Mouse (Mus musculus): ENCODE measurements at regions not wholly inside any gene's neighbourhood (a gene's known extent, or its start where the extent isn't known, plus 50 kb on each side); places are given as distances from the start of the nearest gene placed in this dataset.

GRCm38 (mm10) chr12:32724451-32725188 lies 94.7 kb upstream of the Nampt start:
- H3K9ac ChIP-seq (ENCODE audit: low read depth, low read length), result no peak overlapping the region
- TF ChIP-seq POLR2A (IDR thresholded peaks at IDR 0.05; ENCODE audit: extremely low read depth, insufficient read depth, low read length), result no peak
- TF ChIP-seq CTCF (IDR thresholded peaks at IDR 0.05; ENCODE audit: low read depth, low read length), result no peak
- H3K4me3 ChIP-seq (ENCODE audit: insufficient read depth, low read depth, low read length), result no peak overlapping the region
- H3K27ac ChIP-seq (replicated peaks; ENCODE audit: insufficient read depth, low read depth, low read length), result no peak overlapping the region
- no peaks in the 10 kb centered on the region; the same call in 1 of the 2 replicates for H3K4me1 ChIP-seq (ENCODE audit: control insufficient read depth, insufficient read depth, low read length)
- WGBS, result 77% methylated on average over 7 of the region's 7 CpGs
- no peaks in the 10 kb centered on the region for H3K36me3 ChIP-seq (ENCODE audit: control insufficient read depth, insufficient read depth, low read length)
- H3K79me2 ChIP-seq (ENCODE audit: control insufficient read depth, insufficient read depth, low read length), result no peaks in the 10 kb centered on the region
- no peaks in the 10 kb centered on the region for H3K27me3 ChIP-seq (ENCODE audit: control insufficient read depth, insufficient read depth, low read length)
- DNase-seq (ENCODE audit: extremely low read depth, low read depth, low spot score), result peak; percentile 6

- WGBS, result 73% methylated on average over 1 of the region's 1 CpGs
- H3K4me1 ChIP-seq (ENCODE audit: control insufficient read depth, insufficient read depth, low read length), result no peaks in the 10 kb centered on the region; the same call in 1 of the 2 replicates
- no peak for TF ChIP-seq POLR2A (IDR thresholded peaks at IDR 0.05; ENCODE audit: extremely low read depth, insufficient read depth, low read length)
- TF ChIP-seq CTCF (IDR thresholded peaks at IDR 0.05; ENCODE audit: low read depth, low read length), result peak; percentile 27; the same call in 1 of the 2 replicates
- no peak overlapping the region for H3K27ac ChIP-seq (replicated peaks; ENCODE audit: insufficient read depth, low read depth, low read length)
- peak; percentile 13 for DNase-seq (ENCODE audit: extremely low read depth, low read depth, low spot score)
- H3K79me2 ChIP-seq (ENCODE audit: control insufficient read depth, insufficient read depth, low read length), result no peaks in the 10 kb centered on the region
- H3K9ac ChIP-seq (ENCODE audit: low read depth, low read length), result no peak overlapping the region
- H3K36me3 ChIP-seq (ENCODE audit: control insufficient read depth, insufficient read depth, low read length), result no peaks in the 10 kb centered on the region
- no peak overlapping the region for H3K4me3 ChIP-seq (ENCODE audit: insufficient read depth, low read depth, low read length)
- H3K27me3 ChIP-seq (ENCODE audit: control insufficient read depth, insufficient read depth, low read length), result no peaks in the 10 kb centered on the region
Observed at GRCm38 (mm10) chr12:32727539-32727938, 91.8 kb upstream of the Nampt start.

- H3K79me2 ChIP-seq (ENCODE audit: control insufficient read depth, insufficient read depth, low read length), result no peaks in the 10 kb centered on the region
- TF ChIP-seq CTCF (IDR thresholded peaks at IDR 0.05; ENCODE audit: low read depth, low read length), result no peak
- TF ChIP-seq POLR2A (IDR thresholded peaks at IDR 0.05; ENCODE audit: extremely low read depth, insufficient read depth, low read length), result no peak
- H3K36me3 ChIP-seq (ENCODE audit: control insufficient read depth, insufficient read depth, low read length), result no peaks in the 10 kb centered on the region
- DNase-seq (ENCODE audit: extremely low read depth, low read depth, low spot score), result no peak
- WGBS, result 91% methylated on average over 10 of the region's 10 CpGs
- no peak overlapping the region for H3K27ac ChIP-seq (replicated peaks; ENCODE audit: insufficient read depth, low read depth, low read length)
- H3K9ac ChIP-seq (ENCODE audit: low read depth, low read length), result no peak overlapping the region
- no peaks in the 10 kb centered on the region for H3K27me3 ChIP-seq (ENCODE audit: control insufficient read depth, insufficient read depth, low read length)
- H3K4me1 ChIP-seq (ENCODE audit: control insufficient read depth, insufficient read depth, low read length), result no peaks in the 10 kb centered on the region; the same call in 1 of the 2 replicates
- no peak overlapping the region for H3K4me3 ChIP-seq (ENCODE audit: insufficient read depth, low read depth, low read length)
Observed at GRCm38 (mm10) chr12:32728425-32728824, 90.9 kb upstream of the Nampt start.

- no peaks in the 10 kb centered on the region for H3K36me3 ChIP-seq (ENCODE audit: control insufficient read depth, insufficient read depth, low read length)
- no peak for TF ChIP-seq POLR2A (IDR thresholded peaks at IDR 0.05; ENCODE audit: extremely low read depth, insufficient read depth, low read length)
- no peak for TF ChIP-seq CTCF (IDR thresholded peaks at IDR 0.05; ENCODE audit: low read depth, low read length)
- H3K4me3 ChIP-seq (ENCODE audit: insufficient read depth, low read depth, low read length), result no peak overlapping the region
- DNase-seq (ENCODE audit: extremely low read depth, low read depth, low spot score), result peak; percentile 11
- H3K27ac ChIP-seq (replicated peaks; ENCODE audit: insufficient read depth, low read depth, low read length), result no peak overlapping the region
- 68% methylated on average over 2 of the region's 2 CpGs for WGBS
- no peaks in the 10 kb centered on the region for H3K27me3 ChIP-seq (ENCODE audit: control insufficient read depth, insufficient read depth, low read length)
- H3K9ac ChIP-seq (ENCODE audit: low read depth, low read length), result no peak overlapping the region
- H3K4me1 ChIP-seq (ENCODE audit: control insufficient read depth, insufficient read depth, low read length), result no peaks in the 10 kb centered on the region
- no peaks in the 10 kb centered on the region for H3K79me2 ChIP-seq (ENCODE audit: control insufficient read depth, insufficient read depth, low read length)
Observed at GRCm38 (mm10) chr12:32735224-32735623, 84.1 kb upstream of the Nampt start.

DNA sequence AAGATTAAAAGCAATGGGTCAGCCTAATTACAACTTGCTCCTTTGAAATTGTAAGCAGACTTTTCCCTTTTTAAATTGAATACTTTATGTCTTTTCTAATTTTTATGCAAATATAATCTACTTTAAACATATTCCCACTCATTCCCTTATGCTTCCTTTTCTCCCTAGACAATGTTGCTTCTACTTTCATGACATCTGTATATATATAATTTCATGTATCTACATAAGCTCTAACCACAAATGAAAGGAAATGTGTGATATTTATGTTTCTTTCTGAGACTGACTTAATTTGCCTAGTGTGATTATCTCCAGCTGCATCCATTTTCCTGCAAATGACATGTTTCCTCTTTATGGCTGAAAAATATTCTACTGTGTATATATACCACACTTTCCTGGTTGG lies 77.9 kb upstream of the Nampt start:
- no peaks in the 10 kb centered on the region for H3K79me2 ChIP-seq (ENCODE audit: control insufficient read depth, insufficient read depth, low read length)
- no peak overlapping the region for H3K9ac ChIP-seq (ENCODE audit: low read depth, low read length)
- no peak overlapping the region for H3K4me3 ChIP-seq (ENCODE audit: insufficient read depth, low read depth, low read length)
- TF ChIP-seq CTCF (IDR thresholded peaks at IDR 0.05; ENCODE audit: low read depth, low read length) (no peak), POLR2A (IDR thresholded peaks at IDR 0.05; ENCODE audit: extremely low read depth, insufficient read depth, low read length) (no peak)
- no peaks in the 10 kb centered on the region for H3K27me3 ChIP-seq (ENCODE audit: control insufficient read depth, insufficient read depth, low read length)
- DNase-seq (ENCODE audit: extremely low read depth, low read depth, low spot score), result no peak
- no peaks in the 10 kb centered on the region for H3K4me1 ChIP-seq (ENCODE audit: control insufficient read depth, insufficient read depth, low read length)
- no peaks in the 10 kb centered on the region for H3K36me3 ChIP-seq (ENCODE audit: control insufficient read depth, insufficient read depth, low read length)
- H3K27ac ChIP-seq (replicated peaks; ENCODE audit: insufficient read depth, low read depth, low read length), result no peak overlapping the region

DNA sequence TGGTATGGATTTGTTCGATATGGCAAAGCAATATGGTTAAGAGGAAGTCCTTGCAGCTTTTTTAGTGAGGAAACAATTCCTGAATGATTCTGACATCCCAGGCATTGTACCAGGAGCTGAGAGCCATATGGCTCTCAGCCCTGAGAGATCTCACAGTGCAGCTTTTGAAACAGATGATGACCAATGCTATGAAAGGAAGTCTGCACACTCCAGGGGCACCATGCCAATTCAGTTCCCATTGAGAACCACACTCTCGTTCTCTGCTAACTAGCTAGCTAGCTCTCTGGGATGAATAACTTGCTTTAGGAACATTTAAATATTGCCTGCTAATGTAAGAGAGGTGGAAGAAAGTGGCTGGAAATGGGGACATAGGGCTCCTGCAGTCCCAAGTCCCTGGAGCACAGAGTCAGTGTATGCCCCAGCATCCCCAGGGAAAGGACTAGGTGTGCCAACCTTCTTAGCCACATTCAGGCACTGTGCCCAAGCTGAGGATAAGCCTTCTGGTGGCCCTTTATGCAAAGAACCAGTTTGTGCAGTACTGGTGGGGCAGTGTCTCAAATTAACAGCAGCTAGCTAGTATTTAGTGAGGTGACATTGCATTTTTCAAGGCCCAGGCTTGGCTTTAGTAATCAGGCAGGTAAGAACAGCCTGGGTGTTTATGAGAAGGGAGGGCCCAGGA lies 61.8 kb upstream of the Nampt start:
- H3K27me3 ChIP-seq (ENCODE audit: control insufficient read depth, insufficient read depth, low read length), result no peaks in the 10 kb centered on the region
- H3K27ac ChIP-seq (replicated peaks; ENCODE audit: insufficient read depth, low read depth, low read length), result no peak overlapping the region
- H3K79me2 ChIP-seq (ENCODE audit: control insufficient read depth, insufficient read depth, low read length), result no peaks in the 10 kb centered on the region
- H3K36me3 ChIP-seq (ENCODE audit: control insufficient read depth, insufficient read depth, low read length), result no peaks in the 10 kb centered on the region
- no peak for TF ChIP-seq POLR2A (IDR thresholded peaks at IDR 0.05; ENCODE audit: extremely low read depth, insufficient read depth, low read length)
- TF ChIP-seq CTCF (IDR thresholded peaks at IDR 0.05; ENCODE audit: low read depth, low read length), result no peak
- no peaks in the 10 kb centered on the region for H3K4me1 ChIP-seq (ENCODE audit: control insufficient read depth, insufficient read depth, low read length)
- no peak for DNase-seq (ENCODE audit: extremely low read depth, low read depth, low spot score)
- H3K9ac ChIP-seq (ENCODE audit: low read depth, low read length), result no peak overlapping the region
- H3K4me3 ChIP-seq (ENCODE audit: insufficient read depth, low read depth, low read length), result no peak overlapping the region
- 89% methylated on average over 2 of the region's 2 CpGs for WGBS

All from liver, adult 2 months (tissue).